Mouse (Mus musculus) E14TG2a.4 (cell line): ENCODE results near the gene Olfr920.

Experiments
- CTCF ChIP-seq: conservative IDR thresholded peaks from 2 replicates; pipeline ENCODE4 v1.5.1; 2014; ENCODE audit warnings: low read length
- NANOG ChIP-seq: IDR thresholded peaks from 2 replicates; pipeline ENCODE4 v1.6.1; 2014; ENCODE audit warnings: borderline replicate concordance, low read length, mixed read lengths

DNA sequence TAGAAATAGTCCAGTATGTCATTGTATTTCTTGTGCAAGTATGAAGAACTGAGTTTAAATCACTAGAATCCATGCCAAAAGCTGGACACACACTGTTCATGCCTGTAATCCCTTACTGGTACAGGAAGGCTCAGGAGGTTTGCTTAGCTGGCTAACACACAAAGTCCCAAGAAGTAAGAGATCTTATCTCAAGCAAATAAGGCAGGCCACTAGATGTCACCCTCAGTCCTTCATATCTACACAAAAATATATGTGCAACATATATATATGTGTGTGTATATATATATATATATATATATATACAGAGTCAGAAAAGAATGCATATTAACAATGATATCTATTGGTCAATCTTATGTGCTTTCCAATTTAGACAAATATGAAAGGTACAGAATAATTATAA, 53.6 kb downstream of the Olfr920 start:
- no peak for TF ChIP-seq CTCF
- TF ChIP-seq NANOG = no peak
